Comparison of ENCODE assay signal across 12 mouse cellular contexts in genomic region chrX:151050337-151050736, GRCm38 (mm10). TPM values are rescaled to one million over a fixed set of nuclear protein-coding genes. Genes with fewer than 3 reads are reported as not detected.
DNase-seq lines count a peak whose midpoint lies in the region; ATAC-seq and TF ChIP-seq lines count a peak whose summit lies in the region.
"Had no signal": no experiment of that assay in that cellular context is flagged by ENCODE, and none has a peak within 500 bp of the region (broad histone marks: within the 10 kb centered on the region; RNA-seq: fewer than 3 reads in every experiment).

No protein-coding gene starts in this region.

- no peaks in the 10 kb centered on the region for H3K9me3 ChIP-seq in lung, embryonic 14.5 days (ENCODE audit: low read depth, low read length)
- H3K9me3 ChIP-seq: heart, embryonic 15.5 days; lung, embryonic 15.5 days had no signal

- no peak overlapping the region for H3K4me2 ChIP-seq in lung, embryonic 14.5 days

- no peak for TF ChIP-seq POLR2A in lung, adult 2 months (IDR thresholded peaks at IDR 0.05; ENCODE audit: borderline replicate concordance, extremely low read depth, low read depth, low read length)

- no peak overlapping the region for H3K9ac ChIP-seq in lung, embryonic 14.5 days
- H3K9ac ChIP-seq: heart, embryonic 15.5 days; lung, embryonic 15.5 days had no signal

- 0 out of 2 replicates have a peak, but pooled peaks cover 3% of the 10 kb centered on the region for H3K36me3 ChIP-seq in lung, embryonic 14.5 days (ENCODE audit: insufficient read depth)
- H3K36me3 ChIP-seq: heart, embryonic 15.5 days; lung, embryonic 15.5 days had no signal

- no peak overlapping the region for H3K4me3 ChIP-seq in lung, embryonic 14.5 days (ENCODE audit: low read depth, low read length)
- no peak overlapping the region for H3K4me3 ChIP-seq in lung, adult 2 months (replicated peaks; ENCODE audit: extremely low read depth, low read depth, low read length)
- H3K4me3 ChIP-seq: erythroblast, embryonic 14.5 days; heart, embryonic 15.5 days; lung, embryonic 15.5 days had no signal

- peak; percentile 69 for ATAC-seq in frontal cortex, adult (ENCODE audit: low TSS enrichment)
- ATAC-seq in lung, embryonic 14.5 days (ENCODE audit: insufficient read depth), result no peak

- no peak overlapping the region for H3K27ac ChIP-seq in lung, embryonic 14.5 days (ENCODE audit: low read depth)
- H3K27ac ChIP-seq: heart, embryonic 15.5 days; lung, embryonic 15.5 days had no signal

- no peaks in the 10 kb centered on the region for H3K27me3 ChIP-seq in lung, embryonic 14.5 days (ENCODE audit: insufficient read depth, low read length)
- H3K27me3 ChIP-seq: heart, embryonic 15.5 days; lung, embryonic 15.5 days had no signal

- WGBS in lung, embryonic 14.5 days, result 66% methylated on average over 7 of the region's 7 CpGs
- whole genome bisulfite sequencing in lung, adult 2 months, result 64% methylated on average over 7 of the region's 7 CpGs

- intact Hi-C loops in heart, postnatal 10 days (cut with DNase I), result no loop called here

- DNase-seq in frontal cortex, postnatal 10 days (ENCODE audit: low spot score in 2 of 2), result no peak
- DNase-seq in lung, embryonic 14.5 days, result peak; percentile 10
- no peak for DNase-seq in lung, adult 2 months
- DNase-seq in brain, adult 2 months (ENCODE audit: low read depth, low spot score), result peak; percentile 82
- peak; percentile 37 to 49 for DNase-seq in right cerebral cortex, postnatal 10 days (ENCODE audit: low spot score in 2 of 2)
- DNase-seq in heart, adult 11 months, result no peak
- DNase-seq in heart, postnatal 10 days, result no peak
- DNase-seq: kidney, postnatal 36 days had no signal

- TF ChIP-seq CTCF in lung, embryonic 14.5 days (IDR thresholded peaks at IDR 0.05; ENCODE audit: low read depth), result no peak
- no peak for TF ChIP-seq CTCF in lung, adult 2 months (IDR thresholded peaks at IDR 0.05; ENCODE audit: insufficient read depth, low read length)

- no peaks in the 10 kb centered on the region; the same call in 1 of the 2 replicates for H3K4me1 ChIP-seq in lung, embryonic 14.5 days (ENCODE audit: insufficient read depth)
- peaks cover 2% of the 10 kb centered on the region; the same call in 1 of the 2 replicates for H3K4me1 ChIP-seq in lung, adult 2 months (ENCODE audit: control insufficient read depth, insufficient read depth, low read length)

RNA-seq across cellular contexts. Expression of gene Fgd1, which starts 4.4 kb away (rescaled TPM):
- polyA plus RNA-seq in lung, embryonic 14.5 days (2014; fragmentation: Nextera tagmentation; extraction: Ambion mirVana), result 14.5 and 14.6 TPM in 2 replicates
- 5.7 and 7.0 TPM in 2 replicates for polyA plus RNA-seq in lung, adult 2 months (2012; rRNA removed)
- total RNA-seq in heart, postnatal 10 days (2021), result 10 to 100 TPM; 16.1 to 20.1 TPM
- polyA plus RNA-seq: erythroblast, embryonic 14.5 days had no signal

RNA-seq across cellular contexts. Expression of gene Gnl3l, which starts 33.2 kb away (rescaled TPM):
- polyA plus RNA-seq in lung, embryonic 14.5 days (2014; fragmentation: Nextera tagmentation; extraction: Ambion mirVana), result 27.0 and 29.4 TPM in 2 replicates
- 6.8 and 9.6 TPM in 2 replicates for polyA plus RNA-seq in lung, adult 2 months (2012; rRNA removed)
- 10 to 100 TPM; 34.1 to 35.5 TPM for total RNA-seq in heart, postnatal 10 days (2021)

RNA-seq across cellular contexts. Expression of gene Tsr2, which starts 46.0 kb away (rescaled TPM):
- 38.0 TPM in 2 replicates for polyA plus RNA-seq in lung, embryonic 14.5 days (2014; fragmentation: Nextera tagmentation; extraction: Ambion mirVana)
- polyA plus RNA-seq in lung, adult 2 months (2012; rRNA removed), result 3.8 and 6.4 TPM in 2 replicates
- 10 to 100 TPM; 11.4 to 13.8 TPM for total RNA-seq in heart, postnatal 10 days (2021)

Comparison
In these comparisons a context has a peak if more than half of its experiments do, and no peak if none do; other contexts are left out.
1. DNase-seq: peak in lung, embryonic 14.5 days (single experiment), brain, adult 2 months (single experiment) and right cerebral cortex, postnatal 10 days (2 of 2); none in frontal cortex, postnatal 10 days (0 of 2), lung, adult 2 months (single experiment), heart, adult 11 months (single experiment) and heart, postnatal 10 days (0 of 2).